Mouse (Mus musculus) liver, adult 2 months (tissue): ENCODE results near the gene Serpinb1b.

Experiments
- CTCF ChIP-seq: fragments of 200-500 bp; IDR thresholded peaks from 2 replicates; pipeline ENCODE4 v1.5.1; 2011; ENCODE audit warnings: low read depth, low read length, control low read depth
- POLR2A ChIP-seq: fragments of 200-500 bp; IDR thresholded peaks from 2 replicates; pipeline ENCODE4 v1.6.1; 2011; ENCODE audit warnings: low read length, control low read depth; ENCODE audit not compliant: insufficient read depth; ENCODE audit errors: extremely low read depth

GRCm38 (mm10) chr13:33085695-33086432 is 7.5 kb downstream of the Serpinb1b start:
- TF ChIP-seq CTCF: no peak
- TF ChIP-seq POLR2A: no peak
